Mouse (Mus musculus) ovary, postnatal 36 days (tissue): ENCODE results near the gene Idnk.

Experiments used
- DNase-seq: peaks from one replicate; pipeline ENCODE4 v3.0.0; 2022; ENCODE audit warnings: low spot score, mixed read lengths

The Idnk gene

GRCm38 (mm10) chr13:58194908-58195307 is 37.5 kb downstream of the Idnk start:
- no peak for DNase-seq

- DNase-seq = no peak
Observed at GRCm38 (mm10) chr13:58197211-58197610, 39.8 kb downstream of the Idnk start.

DNA sequence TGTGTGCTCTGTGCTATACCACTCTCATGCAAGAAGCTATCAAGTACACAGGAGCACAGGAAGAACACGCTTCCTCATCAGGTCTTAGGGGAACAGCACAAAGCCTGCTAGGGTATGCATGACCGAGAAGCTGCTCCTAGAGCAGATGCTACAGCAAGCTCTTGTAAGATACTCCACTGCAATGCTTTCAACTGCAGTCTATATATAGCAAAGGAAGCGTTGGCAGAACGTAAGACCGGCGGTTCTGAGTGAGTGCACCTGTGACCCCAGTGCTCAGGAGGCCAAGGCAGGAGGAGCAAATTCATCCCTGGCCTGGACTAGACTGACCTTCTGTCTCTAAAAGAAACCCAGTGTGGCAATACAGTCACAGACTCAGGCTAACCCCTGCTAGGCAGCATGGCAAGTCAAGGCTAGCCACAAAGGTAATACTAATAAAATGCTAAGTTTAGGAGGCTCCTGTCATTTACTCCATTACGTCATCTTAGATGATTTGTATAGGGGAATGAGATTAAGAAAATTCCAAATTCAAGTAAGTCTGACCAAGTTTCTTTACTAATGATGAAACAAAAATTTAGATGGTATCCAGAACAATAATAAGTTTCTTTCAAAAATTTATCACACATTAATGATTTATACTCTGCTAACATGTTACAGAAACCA is 40.7 kb downstream of the Idnk start:
- DNase-seq = no peak

- no peak for DNase-seq
Observed at GRCm38 (mm10) chr13:58201343-58201742, 43.9 kb downstream of the Idnk start.

DNA sequence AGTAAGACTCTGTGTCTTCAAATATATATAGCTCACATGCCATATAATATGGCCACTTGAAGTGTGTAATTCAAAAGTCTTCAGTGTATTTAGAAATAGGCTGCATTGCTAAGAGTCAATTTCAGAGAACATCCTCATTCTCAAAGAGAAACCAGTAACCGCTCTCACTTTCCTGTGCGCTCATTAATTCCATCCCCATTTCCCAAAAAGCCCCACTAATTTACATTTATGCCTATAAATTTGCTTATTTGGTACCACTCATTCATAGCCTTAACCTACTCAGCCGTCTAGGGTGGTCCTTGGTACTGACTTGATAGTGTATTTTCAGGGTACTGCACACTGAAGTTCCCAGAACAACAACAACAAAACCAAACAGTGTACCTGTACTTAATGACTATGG is 44.5 kb downstream of the Idnk start:
- no peak for DNase-seq

GRCm38 (mm10) chr13:58202903-58203302 is 45.5 kb downstream of the Idnk start:
- DNase-seq = no peak

DNA sequence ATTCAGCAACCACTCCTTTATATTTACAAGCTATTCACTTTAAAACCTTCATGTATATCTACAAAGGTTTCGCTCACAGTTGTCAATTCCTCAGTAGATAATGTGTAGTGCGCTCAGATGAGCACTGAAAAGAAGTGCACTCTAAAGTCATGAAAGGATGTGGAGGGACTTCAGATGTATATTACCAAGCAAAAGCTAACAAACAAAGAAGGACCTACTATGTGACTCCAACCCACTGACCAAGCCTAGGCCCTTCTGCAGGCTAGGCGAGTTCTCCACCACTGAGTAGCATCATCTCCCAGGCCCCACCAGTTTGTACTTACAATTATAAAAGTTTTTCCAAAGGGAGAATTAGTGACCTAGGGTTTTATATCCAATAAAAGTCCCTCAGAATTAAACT is 46.8 kb downstream of the Idnk start:
- DNase-seq = no peak

DNA sequence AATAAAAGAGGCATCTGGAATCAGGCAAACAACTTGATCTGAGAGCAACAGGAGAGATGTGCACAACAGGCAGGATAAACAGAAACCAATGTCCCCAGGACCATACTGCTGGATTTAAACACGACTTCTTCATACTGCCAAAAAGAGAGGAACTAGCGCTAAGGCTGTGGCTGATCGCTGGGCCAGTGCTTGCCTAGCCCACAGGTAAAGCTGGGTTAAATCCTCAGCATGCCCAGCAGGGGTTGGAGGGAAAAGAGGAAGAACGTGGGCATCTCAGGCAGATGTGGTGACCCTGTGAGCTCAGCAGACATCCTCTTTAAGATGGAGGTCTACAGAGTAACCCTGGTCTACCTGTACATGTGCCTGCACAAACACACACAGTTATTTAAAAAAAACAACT is 47.5 kb downstream of the Idnk start:
- DNase-seq = no peak

DNA sequence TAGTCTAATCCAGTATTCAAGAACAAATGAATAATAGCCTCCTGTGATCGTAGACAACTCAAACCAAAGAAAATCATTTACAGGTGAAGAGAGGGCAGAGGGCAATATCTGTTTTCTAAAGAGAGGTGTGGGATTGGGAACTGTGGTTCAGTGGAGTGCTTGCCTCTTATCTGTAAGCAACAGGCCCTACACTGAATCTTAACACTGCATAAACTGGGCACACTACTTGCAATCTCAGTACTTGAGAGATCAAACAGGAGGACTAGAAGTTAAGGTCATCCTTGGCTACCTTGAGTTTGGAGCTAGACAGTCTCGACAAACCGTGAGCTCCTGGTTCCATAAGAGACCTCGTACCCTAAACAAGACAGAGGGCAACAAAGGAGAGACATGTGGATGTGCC is 48.6 kb downstream of the Idnk start:
- DNase-seq = no peak

GRCm38 (mm10) chr13:58210441-58210840 is 53.0 kb downstream of the Idnk start:
- DNase-seq = no peak

DNA sequence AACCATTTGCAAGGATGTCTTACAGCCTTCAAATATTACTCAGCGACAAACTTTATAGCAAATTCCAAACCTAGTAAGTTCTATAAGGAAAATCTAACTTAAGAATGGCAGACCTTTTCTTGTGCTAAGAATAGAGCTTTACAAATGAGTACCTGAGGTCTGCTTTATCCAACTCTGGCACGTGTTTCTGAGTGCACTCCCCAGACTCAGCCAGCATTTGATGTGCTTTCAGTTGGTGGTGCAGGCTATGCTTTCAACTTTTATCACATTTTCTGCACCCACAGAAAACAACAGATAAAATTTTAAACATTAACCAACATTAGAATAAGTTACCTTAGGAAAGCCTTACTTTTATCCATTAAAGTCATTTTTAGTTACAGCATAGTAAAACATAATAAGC is 55.1 kb downstream of the Idnk start:
- no peak for DNase-seq

DNA sequence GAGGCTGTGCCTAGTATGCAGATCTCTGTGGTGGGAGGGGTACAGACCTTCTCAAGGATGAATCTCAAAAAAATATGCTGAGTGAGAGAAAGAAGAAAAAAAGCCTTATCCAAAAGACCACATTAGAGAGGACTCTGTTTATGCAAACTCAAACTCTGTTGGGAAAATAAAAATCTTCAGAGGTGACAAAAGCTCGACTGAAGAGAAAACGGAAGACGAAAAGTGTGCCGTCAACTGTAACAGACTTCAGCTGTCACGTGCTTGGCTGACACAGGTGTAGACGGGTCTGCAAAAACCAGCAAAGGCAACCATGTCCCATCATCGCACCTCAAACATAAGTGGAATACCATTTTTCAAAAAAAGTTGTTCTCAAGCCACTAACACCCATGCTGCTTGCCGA is 56.4 kb downstream of the Idnk start:
- no peak for DNase-seq
